Comparison of ENCODE assay signal across 23 mouse cellular contexts in the genomic region with DNA sequence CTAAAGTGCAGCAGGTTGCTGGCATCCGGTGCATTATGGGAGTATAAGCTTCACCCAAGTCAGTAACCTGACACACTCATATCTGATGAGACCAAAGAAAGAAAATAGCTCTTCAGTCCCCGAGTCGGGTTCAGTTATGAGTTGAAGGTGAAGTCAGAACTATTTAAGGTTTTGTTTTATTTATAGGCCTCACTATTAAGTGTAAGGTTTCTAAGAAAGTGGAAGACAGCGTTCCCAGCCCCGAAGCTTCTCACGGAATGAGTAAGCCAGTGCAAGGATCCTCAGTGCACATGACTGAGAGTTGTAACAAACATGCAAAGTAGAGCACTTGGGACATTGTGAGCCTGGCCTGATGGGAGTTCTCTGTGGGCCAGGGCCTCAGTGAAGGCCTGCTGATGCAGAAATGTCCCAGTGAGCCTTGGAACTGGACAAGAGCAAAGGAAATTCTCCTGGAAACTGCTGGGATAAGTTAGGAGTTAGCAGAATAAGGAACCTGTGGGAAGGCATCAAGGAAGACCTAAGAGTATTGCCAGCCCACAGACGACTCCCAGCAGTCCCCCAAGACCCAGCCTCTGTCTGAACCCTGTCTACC.
DNase-seq lines count a peak whose midpoint lies in the region; ATAC-seq and TF ChIP-seq lines count a peak whose summit lies in the region.
"Had no signal": no experiment of that assay in that cellular context is flagged by ENCODE, and none has a peak within 500 bp of the region (broad histone marks: within the 10 kb centered on the region; RNA-seq: fewer than 3 reads in every experiment).

No protein-coding gene starts in this region.

- intact Hi-C loops in gastrocnemius, postnatal 14 days (cut with DNase I; ENCODE audit: low total_unique reads), result no loop called here
- intact Hi-C loops in heart, postnatal 14 days (cut with DNase I), result no loop called here

- WGBS in heart, embryonic 13.5 days, result 52% methylated on average over 7 of the region's 7 CpGs

- in situ Hi-C loops in CH12.LX (cut with MboI; ENCODE audit: low pct_ligation_motif_present, low pct_unique_long_range_greater_than_20kb, low sequenced_read_pairs), result loop anchor here (25.0 kb wide), 1 partner anchor 429 kb away; no protein-coding TSS in a partner anchor

- dilution Hi-C loops in CH12.LX (cut with MboI; ENCODE audit: extremely low pct_ligation_motif_present, extremely low pct_unique_long_range_greater_than_20kb, low sequenced_read_pairs), result no loop called here

- peak; percentile 65 for TF ChIP-seq POLR2A in CH12.LX (IDR thresholded peaks at IDR 0.05; ENCODE audit: low read depth, low read length)

- no peak overlapping the region for H3K4me3 ChIP-seq in heart, embryonic 13.5 days
- no peak overlapping the region for H3K4me3 ChIP-seq in CH12.LX (replicated peaks in 1 of 3; ENCODE audit: low read depth in 2 of 3, low read length in 2 of 3, poor library complexity in 1 of 3)
- H3K4me3 ChIP-seq in brown adipose tissue, adult 24 weeks (ENCODE audit: insufficient read depth, low read depth, low read length), result no peak overlapping the region
- H3K4me3 ChIP-seq: embryonic facial prominence, embryonic 13.5 days; forebrain, embryonic 12.5 days; hindbrain, embryonic 12.5 days had no signal

- peaks cover 37% of the 10 kb centered on the region for H3K4me1 ChIP-seq in heart, embryonic 13.5 days
- peaks cover 18 to 63% of the 10 kb centered on the region in 2 experiments for H3K4me1 ChIP-seq in CH12.LX (ENCODE audit: control insufficient read depth in 1 of 2, insufficient read depth in 2 of 2)
- peaks cover 17% of the 10 kb centered on the region for H3K4me1 ChIP-seq in brown adipose tissue, adult 24 weeks (ENCODE audit: control insufficient read depth, insufficient read depth, insufficient read length, low read length)
- H3K4me1 ChIP-seq: embryonic facial prominence, embryonic 13.5 days; hindbrain, embryonic 12.5 days had no signal

- TF ChIP-seq RAD21 in CH12.LX (IDR thresholded peaks at IDR 0.05; ENCODE audit: low read depth, low read length), result peak; percentile 24; the same call in 1 of the 2 replicates

- no peaks in the 10 kb centered on the region for H3K27me3 ChIP-seq in heart, embryonic 13.5 days (replicated peaks)
- no peaks in the 10 kb centered on the region for H3K27me3 ChIP-seq in CH12.LX (replicated peaks)
- H3K27me3 ChIP-seq: embryonic facial prominence, embryonic 13.5 days; forebrain, embryonic 12.5 days; hindbrain, embryonic 12.5 days had no signal

- no peaks in the 10 kb centered on the region for H3K79me2 ChIP-seq in CH12.LX (replicated peaks; ENCODE audit: control insufficient read depth, extremely low read depth, insufficient read depth, poor library complexity, severe bottlenecking)

- H3K27ac ChIP-seq in heart, embryonic 13.5 days (replicated peaks), result peak overlapping the region; percentile 39; the same call in 1 of the 2 replicates
- peak overlapping the region; percentile 83 for H3K27ac ChIP-seq in CH12.LX (ENCODE audit: insufficient read depth, low read depth)
- H3K27ac ChIP-seq in brown adipose tissue, adult 24 weeks (replicated peaks; ENCODE audit: low read depth, low read length), result peak overlapping the region; percentile 34; the same call in 1 of the 2 replicates
- H3K27ac ChIP-seq: embryonic facial prominence, embryonic 13.5 days; forebrain, embryonic 12.5 days; hindbrain, embryonic 12.5 days had no signal

- no peak overlapping the region for H3K4me2 ChIP-seq in heart, embryonic 13.5 days
- H3K4me2 ChIP-seq in CH12.LX (ENCODE audit: insufficient read depth, low read depth, poor library complexity, severe bottlenecking), result peak overlapping the region; percentile 48
- H3K4me2 ChIP-seq: embryonic facial prominence, embryonic 13.5 days; forebrain, embryonic 12.5 days; heart, embryonic 11.5 days; hindbrain, embryonic 12.5 days had no signal

- peak; percentile 100 for TF ChIP-seq EP300 in CH12.LX (IDR thresholded peaks at IDR 0.05; ENCODE audit: low read length)

- DNase-seq in gastrocnemius, postnatal 25 days, result peak; percentile 49
- DNase-seq in gastrocnemius, postnatal 14 days, result no peak
- no peak for DNase-seq in heart, postnatal 14 days
- peak; percentile 99 for DNase-seq in CH12.LX (ENCODE audit: extremely low read depth)
- no peak for DNase-seq in cerebellum, adult 8-10 months
- DNase-seq: adrenal gland, adult 8-10 months; adrenal gland, postnatal 36 days; cerebellum, adult 11 months; cerebellum, adult 9-10 months; cerebellum, postnatal 25 days; heart, postnatal 4 days; kidney, adult 8-10 months had no signal

- ATAC-seq in heart, embryonic 13.5 days (ENCODE audit: extremely low read depth, insufficient number of reproducible peaks, low FRiP score, low TSS enrichment), result no peak
- ATAC-seq: forebrain, embryonic 16.5 days; hindbrain, embryonic 16.5 days; inflammation-experienced regulatory T-cells, adult 6 months; intestine, postnatal 0 days had no signal

- no peaks in the 10 kb centered on the region for H3K36me3 ChIP-seq in heart, embryonic 13.5 days
- no peaks in the 10 kb centered on the region for H3K36me3 ChIP-seq in CH12.LX (replicated peaks in 1 of 2; ENCODE audit: control insufficient read depth in 1 of 2, insufficient read depth in 1 of 2, low read length in 1 of 2)
- H3K36me3 ChIP-seq: embryonic facial prominence, embryonic 13.5 days; forebrain, embryonic 12.5 days; G1E; hindbrain, embryonic 12.5 days had no signal

- no peak for TF ChIP-seq CTCF in CH12.LX (conservative IDR thresholded peaks at IDR 0.05 in 1 of 2, IDR thresholded peaks at IDR 0.05 in 1 of 2; ENCODE audit: low read depth in 2 of 2, low read length in 2 of 2)

- no peaks in the 10 kb centered on the region for H3K9me3 ChIP-seq in heart, embryonic 13.5 days
- H3K9me3 ChIP-seq in CH12.LX (replicated peaks; ENCODE audit: low read length), result no peaks in the 10 kb centered on the region
- H3K9me3 ChIP-seq: embryonic facial prominence, embryonic 13.5 days; forebrain, embryonic 12.5 days; G1E; hindbrain, embryonic 12.5 days had no signal

- no peak overlapping the region for H3K9ac ChIP-seq in heart, embryonic 13.5 days
- H3K9ac ChIP-seq in CH12.LX (ENCODE audit: insufficient read depth, low read depth), result peak overlapping the region; percentile 62
- H3K9ac ChIP-seq: embryonic facial prominence, embryonic 13.5 days; forebrain, embryonic 12.5 days; hindbrain, embryonic 12.5 days had no signal

TF ChIP-seq in CH12.LX, 34 proteins besides CTCF, POLR2A, EP300 and RAD21 (continues in another document):
- peak; percentile 100 for TF ChIP-seq BHLHE40 (IDR thresholded peaks at IDR 0.05; ENCODE audit: low read depth, low read length)
- TF ChIP-seq USF1 (IDR thresholded peaks at IDR 0.05; ENCODE audit: low read depth, low read length), result no peak
- peak; percentile 76 for TF ChIP-seq ZNF384 (IDR thresholded peaks at IDR 0.05; ENCODE audit: low read depth, low read length)
- TF ChIP-seq PAX5 (IDR thresholded peaks at IDR 0.05; ENCODE audit: low read length), result no peak
- TF ChIP-seq RCOR1 (conservative IDR thresholded peaks at IDR 0.05; ENCODE audit: low read depth, low read length), result peak; percentile 100
- TF ChIP-seq USF2 (conservative IDR thresholded peaks at IDR 0.05; ENCODE audit: low read depth, low read length), result no peak
- peak; percentile 96 for TF ChIP-seq MAX (IDR thresholded peaks at IDR 0.05; ENCODE audit: low read length)
- TF ChIP-seq ETS1 (conservative IDR thresholded peaks at IDR 0.05; ENCODE audit: low read depth, low read length), result peak; percentile 100
- TF ChIP-seq JUN (IDR thresholded peaks at IDR 0.05; ENCODE audit: insufficient read depth, low read depth, low read length), result peak; percentile 100
- peak; percentile 74 for TF ChIP-seq TBP (conservative IDR thresholded peaks at IDR 0.05; ENCODE audit: low read depth, low read length)
- peak; percentile 98 for TF ChIP-seq SIN3A (IDR thresholded peaks at IDR 0.05; ENCODE audit: low read length)
- TF ChIP-seq IRF4 (IDR thresholded peaks at IDR 0.05; ENCODE audit: low read depth, low read length), result peak; percentile 100
- TF ChIP-seq CHD2 (IDR thresholded peaks at IDR 0.05; ENCODE audit: low read length), result peak; percentile 97
- TF ChIP-seq TCF12 (IDR thresholded peaks at IDR 0.05; ENCODE audit: low read depth, low read length), result peak; percentile 99
- TF ChIP-seq MEF2A (IDR thresholded peaks at IDR 0.05; ENCODE audit: borderline replicate concordance, low read depth, low read length), result peak; percentile 100
- TF ChIP-seq UBTF (IDR thresholded peaks at IDR 0.05; ENCODE audit: low read depth, low read length), result no peak
- peak; percentile 97; the same call in 1 of the 2 replicates for TF ChIP-seq MAZ (IDR thresholded peaks at IDR 0.05; ENCODE audit: low read depth, low read length)
- TF ChIP-seq SMC3 (IDR thresholded peaks at IDR 0.05; ENCODE audit: low read depth, low read length), result peak; percentile 42
- TF ChIP-seq ZKSCAN1 (IDR thresholded peaks at IDR 0.05; ENCODE audit: borderline replicate concordance, low read depth, low read length), result no peak; the same call in 1 of the 2 replicates
- TF ChIP-seq CHD1 (IDR thresholded peaks at IDR 0.05; ENCODE audit: low read depth, low read length), result no peak
- TF ChIP-seq GABPA (IDR thresholded peaks at IDR 0.05; ENCODE audit: insufficient replicate concordance, low read depth, low read length), result no peak
- peak; percentile 98 for TF ChIP-seq MYC (IDR thresholded peaks at IDR 0.05; ENCODE audit: low read depth, low read length)
- TF ChIP-seq E2F4 (IDR thresholded peaks at IDR 0.05; ENCODE audit: insufficient replicate concordance, low read depth, low read length), result peak; percentile 79; the same call in 1 of the 2 replicates
- peak; percentile 70 for TF ChIP-seq HCFC1 (IDR thresholded peaks at IDR 0.05; ENCODE audit: low read depth, low read length)
- peak; percentile 75 for TF ChIP-seq ELF1 (IDR thresholded peaks at IDR 0.05; ENCODE audit: low read depth, low read length)
- TF ChIP-seq ZC3H11A (IDR thresholded peaks at IDR 0.05; ENCODE audit: low read depth, low read length), result no peak; the same call in 1 of the 2 replicates
- TF ChIP-seq POLR2AphosphoS2 (IDR thresholded peaks at IDR 0.05; ENCODE audit: low read depth, low read length), result no peak
- no peak; the same call in 1 of the 2 replicates for TF ChIP-seq NRF1 (IDR thresholded peaks at IDR 0.05; ENCODE audit: low read depth, low read length)
- 0 out of 2 replicates have a peak, but pooled peaks have one; percentile 41 for TF ChIP-seq NELFE (IDR thresholded peaks at IDR 0.05; ENCODE audit: low read depth, low read length)
- TF ChIP-seq JUND (conservative IDR thresholded peaks at IDR 0.05; ENCODE audit: low read depth, low read length), result peak; percentile 100
- TF ChIP-seq ZMIZ1 (IDR thresholded peaks at IDR 0.05; ENCODE audit: low read depth, low read length), result 0 out of 2 replicates have a peak, but pooled peaks have one; percentile 63
- peak; percentile 82; the same call in 1 of the 2 replicates for TF ChIP-seq MXI1 (IDR thresholded peaks at IDR 0.05; ENCODE audit: low read depth, low read length)
- TF ChIP-seq MAFK (IDR thresholded peaks at IDR 0.05; ENCODE audit: insufficient replicate concordance, low read length), result peak; percentile 94

Comparison
In these comparisons a context has a peak if more than half of its experiments do, and no peak if none do; other contexts are left out.
1. DNase-seq: peak in gastrocnemius, postnatal 25 days (single experiment) and CH12.LX (single experiment); none in gastrocnemius, postnatal 14 days (single experiment), heart, postnatal 14 days (0 of 2) and cerebellum, adult 8-10 months (single experiment).
2. Peak in every context shown above with its lines, with median percentiles within 50 percentile points of each other: H3K27ac ChIP-seq.